Mouse (Mus musculus): ENCODE data around the gene Me3. TPM values are rescaled to one million over a fixed set of nuclear protein-coding genes. Genes with fewer than 3 reads are reported as not detected.

Me3 gene
- polyA plus RNA-seq, 1 experiment from 2014 or later: 1.9 TPM

DNA sequence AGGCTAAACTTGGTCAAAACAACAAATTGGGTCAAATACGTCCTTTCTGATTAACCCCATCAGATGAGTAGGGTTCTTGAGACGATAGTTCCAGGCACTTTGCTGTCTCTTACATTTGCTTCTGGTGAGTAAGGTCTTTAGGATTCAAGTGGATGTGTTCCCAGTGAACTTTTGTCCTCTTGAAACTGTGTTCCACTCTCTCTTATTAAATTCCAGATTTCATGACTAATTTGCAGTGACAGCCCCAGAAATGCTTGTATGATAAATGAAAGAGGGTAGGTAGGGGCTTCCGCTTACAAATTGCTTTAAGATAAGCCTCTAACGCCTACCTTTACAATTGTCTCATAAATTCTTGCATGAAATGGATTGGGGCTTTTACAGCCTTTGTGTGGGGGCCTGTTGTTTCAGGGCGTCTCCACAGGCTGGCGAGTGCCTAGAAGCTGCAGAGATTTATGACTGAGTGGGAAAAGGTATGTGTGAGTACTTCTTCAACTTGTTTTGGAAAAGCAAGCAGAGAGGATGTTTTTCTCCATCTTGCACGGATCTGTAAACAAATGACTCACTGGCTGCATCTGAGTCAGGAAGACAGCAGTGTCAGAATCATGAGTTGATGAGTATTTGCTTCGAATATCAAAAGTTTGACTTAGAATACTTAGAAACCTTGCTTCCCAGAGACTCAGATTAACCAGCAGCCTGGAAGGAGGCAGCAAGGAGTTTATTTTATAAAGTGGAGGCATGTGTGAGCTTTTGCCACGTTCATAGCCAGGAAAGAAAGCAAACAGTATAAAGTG lies 137.1 kb downstream of the Me3 start:
- no peak for ATAC-seq (ENCODE audit: low FRiP score, low read depth)
- WGBS: 18% methylated on average over 9 of the region's 9 CpGs
- H3K36me3 ChIP-seq: no peaks in the 10 kb centered on the region

GRCm38 (mm10) chr7:89770021-89770420 lies 137.8 kb downstream of the Me3 start:
- no peaks in the 10 kb centered on the region for H3K27me3 ChIP-seq (replicated peaks)
- no peak overlapping the region for H3K4me3 ChIP-seq
- no peaks in the 10 kb centered on the region for H3K36me3 ChIP-seq
- peaks cover 12% of the 10 kb centered on the region for H3K4me1 ChIP-seq
- H3K9ac ChIP-seq: no peak overlapping the region
- H3K9me3 ChIP-seq: no peaks in the 10 kb centered on the region
- no peak for ATAC-seq (ENCODE audit: low FRiP score, low read depth)
- H3K4me2 ChIP-seq (replicated peaks): no peak overlapping the region
- no peak overlapping the region for H3K27ac ChIP-seq
- 49% methylated on average over 6 of the region's 6 CpGs for WGBS

More for the DNA sequence above, 137.1 kb downstream of the Me3 start:
- no peak overlapping the region for H3K4me3 ChIP-seq
- no peak overlapping the region for H3K4me2 ChIP-seq (replicated peaks)
- H3K27me3 ChIP-seq (replicated peaks): no peaks in the 10 kb centered on the region
- H3K9me3 ChIP-seq: no peaks in the 10 kb centered on the region
- no peak overlapping the region for H3K9ac ChIP-seq
- no peak overlapping the region for H3K27ac ChIP-seq
- peaks cover 15% of the 10 kb centered on the region for H3K4me1 ChIP-seq

DNA sequence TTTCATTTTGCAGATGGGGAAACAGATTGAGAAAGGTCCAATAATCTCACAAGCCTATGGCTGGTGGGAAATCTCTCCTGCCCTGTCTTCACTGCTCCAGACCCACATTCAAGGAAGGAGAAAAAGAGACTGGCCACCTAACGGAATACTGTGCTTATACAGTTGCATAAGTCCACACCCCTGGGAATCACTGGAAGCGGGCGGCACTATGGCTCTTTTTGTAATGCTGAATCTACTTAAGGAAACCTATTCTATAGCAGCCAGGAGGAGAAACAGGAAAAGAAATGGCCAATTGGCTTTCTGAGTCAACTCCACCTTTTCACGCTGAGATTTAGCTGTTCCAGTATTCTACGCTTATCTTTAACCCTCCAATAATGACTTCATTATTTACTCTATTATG lies 140.7 kb downstream of the Me3 start:
- H3K27me3 ChIP-seq (replicated peaks): no peaks in the 10 kb centered on the region
- no peak overlapping the region for H3K9ac ChIP-seq
- H3K4me3 ChIP-seq: no peak overlapping the region
- H3K9me3 ChIP-seq: no peaks in the 10 kb centered on the region
- no peak overlapping the region for H3K4me2 ChIP-seq (replicated peaks)
- H3K4me1 ChIP-seq: peaks cover 9% of the 10 kb centered on the region
- H3K36me3 ChIP-seq: no peaks in the 10 kb centered on the region
- ATAC-seq (ENCODE audit: low FRiP score, low read depth): no peak
- WGBS: 84% methylated on average over 5 of the region's 5 CpGs
- no peak overlapping the region for H3K27ac ChIP-seq

DNA sequence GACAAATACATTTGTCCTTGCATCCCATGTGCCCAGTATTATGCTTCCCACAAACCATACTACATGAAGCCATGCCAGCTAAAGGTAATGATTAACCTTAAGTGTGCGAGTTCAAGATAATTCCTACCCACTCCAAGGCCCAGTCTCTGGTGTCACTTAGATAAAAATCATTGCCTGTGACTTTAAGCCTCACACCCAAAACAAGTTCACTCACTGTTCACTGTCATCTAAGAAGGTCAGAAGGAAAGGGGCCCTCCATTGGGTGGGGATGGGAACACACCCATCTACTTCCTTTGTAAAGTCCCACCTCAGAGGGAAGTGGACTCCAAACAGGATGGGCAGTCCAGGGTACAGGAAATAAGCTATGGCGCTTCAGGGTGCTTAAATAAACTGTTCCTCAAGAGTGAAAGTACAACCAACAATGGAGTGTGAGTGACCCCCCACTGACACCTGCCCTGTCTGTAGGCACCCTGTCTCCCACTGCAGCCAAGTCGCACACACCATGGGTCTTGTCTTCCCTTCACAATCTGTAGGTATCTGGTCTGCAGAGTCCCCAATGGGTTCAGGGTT lies 141.2 kb downstream of the Me3 start:
- H3K4me1 ChIP-seq: peaks cover 9% of the 10 kb centered on the region
- H3K36me3 ChIP-seq: no peaks in the 10 kb centered on the region
- no peak overlapping the region for H3K9ac ChIP-seq
- ATAC-seq (ENCODE audit: low FRiP score, low read depth): no peak
- no peaks in the 10 kb centered on the region for H3K9me3 ChIP-seq
- no peak overlapping the region for H3K4me3 ChIP-seq
- H3K27me3 ChIP-seq (replicated peaks): no peaks in the 10 kb centered on the region
- 62% methylated on average over 3 of the region's 3 CpGs for WGBS
- no peak overlapping the region for H3K27ac ChIP-seq
- H3K4me2 ChIP-seq (replicated peaks): no peak overlapping the region

DNA sequence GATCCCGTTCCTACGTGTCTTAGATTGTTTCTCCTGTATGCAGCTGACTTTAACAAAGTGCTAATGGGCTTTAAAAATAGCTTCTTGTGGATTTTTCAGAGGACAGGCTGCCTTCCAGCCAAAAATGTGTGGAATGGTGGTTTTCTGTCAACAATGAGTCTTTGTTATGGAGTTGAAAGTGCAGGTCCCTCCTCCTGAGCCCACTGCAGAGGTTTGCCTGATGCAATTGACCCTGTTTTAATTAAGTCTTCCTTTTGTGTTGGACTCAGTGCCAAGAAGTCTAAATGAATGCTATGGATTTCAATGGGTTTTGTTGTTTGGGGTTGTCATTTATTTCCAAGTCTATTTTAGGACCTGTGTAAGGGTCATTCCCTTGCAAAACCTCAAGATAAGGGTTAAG lies 141.7 kb downstream of the Me3 start:
- H3K4me1 ChIP-seq: peaks cover 8% of the 10 kb centered on the region
- H3K27me3 ChIP-seq (replicated peaks): no peaks in the 10 kb centered on the region
- no peak overlapping the region for H3K4me3 ChIP-seq
- 15% methylated on average over 2 of the region's 2 CpGs for WGBS
- no peak overlapping the region for H3K27ac ChIP-seq
- H3K4me2 ChIP-seq (replicated peaks): no peak overlapping the region
- H3K9me3 ChIP-seq: no peaks in the 10 kb centered on the region
- no peak overlapping the region for H3K9ac ChIP-seq
- H3K36me3 ChIP-seq: no peaks in the 10 kb centered on the region
- ATAC-seq (ENCODE audit: low FRiP score, low read depth): no peak

GRCm38 (mm10) chr7:89775848-89776247 lies 143.7 kb downstream of the Me3 start:
- no peak overlapping the region for H3K27ac ChIP-seq
- 96% methylated on average over 2 of the region's 2 CpGs for WGBS
- H3K9ac ChIP-seq: no peak overlapping the region
- H3K4me1 ChIP-seq: no peaks in the 10 kb centered on the region
- no peaks in the 10 kb centered on the region for H3K9me3 ChIP-seq
- no peak overlapping the region for H3K4me3 ChIP-seq
- no peaks in the 10 kb centered on the region for H3K27me3 ChIP-seq (replicated peaks)
- no peak overlapping the region for H3K4me2 ChIP-seq (replicated peaks)
- no peaks in the 10 kb centered on the region for H3K36me3 ChIP-seq
- ATAC-seq (ENCODE audit: low FRiP score, low read depth): no peak

- Histone ChIP-seq H3K4me1 (no peaks in the 10 kb centered on the region), H3K9ac (no peak overlapping the region), H3K4me2 (replicated peaks) (no peak overlapping the region), H3K36me3 (no peaks in the 10 kb centered on the region), H3K27me3 (replicated peaks) (no peaks in the 10 kb centered on the region), H3K27ac (no peak overlapping the region), H3K9me3 (no peaks in the 10 kb centered on the region), H3K4me3 (no peak overlapping the region)
- no peak for ATAC-seq (ENCODE audit: low FRiP score, low read depth)
- WGBS: 75% methylated on average over 1 of the region's 1 CpGs
Measured at GRCm38 (mm10) chr7:89781391-89781790, 149.2 kb downstream of the Me3 start.

DNA sequence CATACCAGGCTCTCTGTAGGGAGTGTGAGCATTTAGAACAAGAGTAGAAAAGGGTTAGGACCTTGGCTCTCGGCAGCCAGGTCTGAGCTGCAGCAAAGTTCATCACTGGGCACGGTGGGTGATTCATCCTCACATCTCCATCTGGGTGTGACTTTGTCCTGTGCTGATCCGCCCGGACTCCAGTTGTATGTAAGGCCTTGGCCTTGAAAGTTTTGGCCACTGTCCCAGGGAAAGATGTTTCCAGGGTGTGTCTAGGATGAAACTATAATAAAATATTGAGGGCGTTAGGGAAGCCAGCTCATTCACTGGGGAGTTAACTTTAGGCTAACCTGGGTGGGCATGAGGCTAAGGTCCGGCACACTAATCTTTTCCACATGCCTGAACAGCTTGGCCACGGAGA lies 155.5 kb downstream of the Me3 start:
- H3K27me3 ChIP-seq (replicated peaks): no peaks in the 10 kb centered on the region
- H3K4me1 ChIP-seq: no peaks in the 10 kb centered on the region
- 85% methylated on average over 7 of the region's 7 CpGs for WGBS
- H3K4me3 ChIP-seq: no peak overlapping the region
- no peak overlapping the region for H3K27ac ChIP-seq
- no peaks in the 10 kb centered on the region for H3K9me3 ChIP-seq
- no peak overlapping the region for H3K4me2 ChIP-seq (replicated peaks)
- no peak overlapping the region for H3K9ac ChIP-seq
- no peak for ATAC-seq (ENCODE audit: low FRiP score, low read depth)
- no peaks in the 10 kb centered on the region for H3K36me3 ChIP-seq

GRCm38 (mm10) chr7:89792576-89792975 lies 160.4 kb downstream of the Me3 start:
- no peak overlapping the region for H3K4me2 ChIP-seq (replicated peaks)
- H3K9me3 ChIP-seq: no peaks in the 10 kb centered on the region
- no peak overlapping the region for H3K9ac ChIP-seq
- H3K27ac ChIP-seq: no peak overlapping the region
- ATAC-seq (ENCODE audit: low FRiP score, low read depth): no peak
- WGBS: 84% methylated on average over 1 of the region's 1 CpGs
- H3K36me3 ChIP-seq: no peaks in the 10 kb centered on the region
- no peak overlapping the region for H3K4me3 ChIP-seq
- no peaks in the 10 kb centered on the region for H3K27me3 ChIP-seq (replicated peaks)
- H3K4me1 ChIP-seq: peaks cover 13% of the 10 kb centered on the region

DNA sequence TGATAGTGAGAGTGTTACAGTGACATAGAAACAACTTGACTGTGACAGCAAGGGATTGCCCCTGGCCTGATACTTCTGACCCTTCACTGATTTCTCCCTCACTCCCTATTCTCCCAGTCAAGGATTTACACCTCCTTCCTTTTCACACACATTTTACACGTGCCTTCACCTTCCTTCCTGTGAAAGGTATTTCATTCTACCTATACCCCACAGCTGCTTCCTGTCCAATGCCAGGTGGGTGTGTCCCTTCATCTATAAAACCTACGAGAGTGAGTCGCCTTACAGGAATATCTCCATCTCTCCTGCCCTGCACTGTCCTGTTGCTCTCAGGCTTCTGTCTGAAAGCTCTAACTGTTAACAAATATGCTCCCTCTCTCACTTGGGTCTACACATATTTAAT lies 163.2 kb downstream of the Me3 start:
- H3K9ac ChIP-seq: no peak overlapping the region
- no peak overlapping the region for H3K27ac ChIP-seq
- H3K4me1 ChIP-seq: peaks cover 13% of the 10 kb centered on the region
- H3K36me3 ChIP-seq: no peaks in the 10 kb centered on the region
- ATAC-seq (ENCODE audit: low FRiP score, low read depth): no peak
- no peaks in the 10 kb centered on the region for H3K27me3 ChIP-seq (replicated peaks)
- H3K4me2 ChIP-seq (replicated peaks): no peak overlapping the region
- WGBS: 67% methylated on average over 3 of the region's 3 CpGs
- H3K9me3 ChIP-seq: no peaks in the 10 kb centered on the region
- H3K4me3 ChIP-seq: no peak overlapping the region

DNA sequence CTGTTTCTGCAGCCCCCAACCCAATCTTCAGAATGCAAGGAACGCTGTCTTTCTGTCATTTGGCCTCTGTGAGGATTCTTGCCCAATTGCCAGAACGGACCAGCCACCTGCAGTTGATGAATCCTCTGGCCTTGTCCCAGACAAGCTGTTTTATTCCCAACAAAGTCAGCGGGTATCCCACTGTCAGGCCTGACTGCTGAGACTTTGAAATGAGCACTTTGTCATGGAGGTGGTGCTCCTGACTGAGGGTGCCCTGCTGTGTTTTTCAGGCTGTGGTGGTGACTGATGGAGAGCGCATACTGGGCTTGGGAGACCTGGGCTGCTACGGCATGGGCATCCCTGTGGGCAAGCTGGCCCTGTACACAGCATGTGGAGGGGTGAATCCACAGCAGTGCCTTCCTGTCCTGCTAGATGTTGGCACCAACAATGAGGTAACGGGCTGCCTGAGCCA lies 164.2 kb downstream of the Me3 start:
- no peak overlapping the region for H3K27ac ChIP-seq
- H3K27me3 ChIP-seq (replicated peaks): no peaks in the 10 kb centered on the region
- ATAC-seq (ENCODE audit: low FRiP score, low read depth): peak; percentile 76
- WGBS: 15% methylated on average over 6 of the region's 6 CpGs
- H3K9me3 ChIP-seq: no peaks in the 10 kb centered on the region
- peaks cover 13% of the 10 kb centered on the region for H3K4me1 ChIP-seq
- H3K4me3 ChIP-seq: no peak overlapping the region
- H3K4me2 ChIP-seq (replicated peaks): no peak overlapping the region
- H3K36me3 ChIP-seq: no peaks in the 10 kb centered on the region
- H3K9ac ChIP-seq: no peak overlapping the region

- H3K4me1 ChIP-seq: peaks cover 13% of the 10 kb centered on the region
- no peak for ATAC-seq (ENCODE audit: low FRiP score, low read depth)
- 56% methylated on average over 8 of the region's 8 CpGs for WGBS
Measured at GRCm38 (mm10) chr7:89798358-89799020, 166.3 kb downstream of the Me3 start.

More at GRCm38 (mm10) chr7:89798358-89799020, 166.3 kb downstream of the Me3 start:
- Histone ChIP-seq H3K27ac (no peak overlapping the region), H3K27me3 (replicated peaks) (no peaks in the 10 kb centered on the region), H3K4me2 (replicated peaks) (no peak overlapping the region), H3K4me3 (no peak overlapping the region), H3K36me3 (no peaks in the 10 kb centered on the region), H3K9ac (no peak overlapping the region), H3K9me3 (no peaks in the 10 kb centered on the region)

Data from neural tube, embryonic 12.5 days (tissue).